Mouse (Mus musculus) CD4-positive helper T cell, adult 2 months (primary cell): Measurements from ENCODE around the gene Slc25a48.
A peak's percentile ranks its signal among the peaks of the same experiment; 100 is the strongest.

Source experiments
- DNase-seq: peaks from one replicate; pipeline ENCODE4 v3.0.0-alpha.2; 2012; ENCODE audit warnings: low read depth, missing footprints, low spot score

Slc25a48 gene

GRCm38 (mm10) chr13:56449239-56450030, 11.3 kb downstream of the Slc25a48 start:
- no peak for DNase-seq

GRCm38 (mm10) chr13:56450035-56450434, 11.9 kb downstream of the Slc25a48 start:
- no peak for DNase-seq

GRCm38 (mm10) chr13:56458001-56458400, 19.8 kb downstream of the Slc25a48 start:
- DNase-seq = no peak

- no peak for DNase-seq
These were observed 23.3 kb downstream of the Slc25a48 start for GRCm38 (mm10) chr13:56461460-56461859.

- DNase-seq = no peak
These were observed 24.6 kb downstream of the Slc25a48 start for GRCm38 (mm10) chr13:56462791-56463190.

- no peak for DNase-seq
These were observed 25.1 kb downstream of the Slc25a48 start for GRCm38 (mm10) chr13:56463261-56463660.

- no peak for DNase-seq
These were observed 25.6 kb downstream of the Slc25a48 start for GRCm38 (mm10) chr13:56463750-56464149.

GRCm38 (mm10) chr13:56467786-56468185, 29.6 kb downstream of the Slc25a48 start:
- DNase-seq = no peak

- DNase-seq = no peak
These were observed 30.4 kb downstream of the Slc25a48 start for GRCm38 (mm10) chr13:56468536-56468935.

- DNase-seq = no peak
These were observed 33.1 kb downstream of the Slc25a48 start for GRCm38 (mm10) chr13:56471211-56471610.

GRCm38 (mm10) chr13:56471951-56472350, 33.8 kb downstream of the Slc25a48 start:
- DNase-seq = no peak

GRCm38 (mm10) chr13:56472661-56473060, 34.5 kb downstream of the Slc25a48 start:
- no peak for DNase-seq

- peak; percentile 66 for DNase-seq
These were observed 37.2 kb downstream of the Slc25a48 start for GRCm38 (mm10) chr13:56475363-56475762.

- peak; percentile 86 for DNase-seq
These were observed 38.6 kb downstream of the Slc25a48 start for GRCm38 (mm10) chr13:56476790-56477189.

- no peak for DNase-seq
These were observed 39.1 kb downstream of the Slc25a48 start for GRCm38 (mm10) chr13:56477271-56477670.

- no peak for DNase-seq
These were observed 39.9 kb downstream of the Slc25a48 start for GRCm38 (mm10) chr13:56478027-56478426.

GRCm38 (mm10) chr13:56482146-56482545, 44.0 kb downstream of the Slc25a48 start, which contains the start of gene Il9:
TSS of gene Il9 (minus strand) at chr13:56482246.
- no peak for DNase-seq

- DNase-seq = peak; percentile 22
These were observed 49.9 kb downstream of the Slc25a48 start for GRCm38 (mm10) chr13:56488012-56488411.

- no peak for DNase-seq
These were observed 56.3 kb downstream of the Slc25a48 start for GRCm38 (mm10) chr13:56494440-56494839.

- DNase-seq = no peak
These were observed 62.0 kb downstream of the Slc25a48 start for GRCm38 (mm10) chr13:56500132-56500531.

- no peak for DNase-seq
These were observed 62.5 kb downstream of the Slc25a48 start for GRCm38 (mm10) chr13:56500636-56501035.

- DNase-seq = no peak
These were observed 63.8 kb downstream of the Slc25a48 start for GRCm38 (mm10) chr13:56501866-56502420.

GRCm38 (mm10) chr13:56506871-56507496, 68.8 kb downstream of the Slc25a48 start:
- peak; percentile 86 for DNase-seq
